Mouse (Mus musculus) frontal cortex, postnatal 14 days (tissue): Measurements from ENCODE around the gene Man2b1.
A peak's percentile ranks its signal among the peaks of the same experiment; 100 is the strongest.
"Not testable (repeated sequence)": the region's sequence is repeated elsewhere in the genome, so short reads cannot be mapped to it uniquely, and the experiment has no call there.

Experiments
- DNase-seq, 2 experiments: peaks; one replicate each; pipeline ENCODE4 v3.0.0; 2022; ENCODE audit warnings: low spot score in 2 of 2

Man2b1 gene

GRCm38 (mm10) chr8:85074167-85074566, 8.9 kb upstream of the Man2b1 start:
- DNase-seq = no peak

GRCm38 (mm10) chr8:85074617-85075016, 8.5 kb upstream of the Man2b1 start:
- DNase-seq = no peak

- DNase-seq = no peak
Measured at GRCm38 (mm10) chr8:85076001-85076400, 7.1 kb upstream of the Man2b1 start.

- peak; percentile 68 to 74 for DNase-seq
Measured at GRCm38 (mm10) chr8:85076993-85077392, 6.1 kb upstream of the Man2b1 start.

- DNase-seq = no peak
Measured at GRCm38 (mm10) chr8:85080214-85080531, 2.9 kb upstream of the Man2b1 start.

GRCm38 (mm10) chr8:85080532-85081215, 2.4 kb upstream of the Man2b1 start, which contains the start of gene Wdr83os:
TSS of gene Wdr83os (plus strand) at chr8:85080740.
- peak in 1 of 2 experiments; percentile 32 for DNase-seq

GRCm38 (mm10) chr8:85081216-85081555, 1.9 kb upstream of the Man2b1 start, which contains the start of gene Wdr83:
TSS of gene Wdr83 (minus strand) at chr8:85081306.
- DNase-seq = no peak

- not testable (repeated sequence) for DNase-seq
Measured at GRCm38 (mm10) chr8:85082169-85082568, 901 bp upstream of the Man2b1 start.

GRCm38 (mm10) chr8:85084633-85085032, 1.6 kb downstream of the Man2b1 start:
- DNase-seq = no peak

- DNase-seq = no peak
Measured at GRCm38 (mm10) chr8:85086238-85086637, 3.2 kb downstream of the Man2b1 start.

- no peak for DNase-seq
Measured at GRCm38 (mm10) chr8:85088771-85089170, 5.7 kb downstream of the Man2b1 start.

GRCm38 (mm10) chr8:85090856-85091255, 7.8 kb downstream of the Man2b1 start:
- DNase-seq = no peak

- no peak for DNase-seq
Measured at GRCm38 (mm10) chr8:85091526-85092090, 8.5 kb downstream of the Man2b1 start.

- DNase-seq = no peak
Measured at GRCm38 (mm10) chr8:85095051-85095450, 12.0 kb downstream of the Man2b1 start.

- no peak for DNase-seq
Measured at GRCm38 (mm10) chr8:85095566-85095965, 12.5 kb downstream of the Man2b1 start.

- DNase-seq = no peak
Measured at GRCm38 (mm10) chr8:85096196-85096595, 13.1 kb downstream of the Man2b1 start.

- no peak for DNase-seq
Measured at GRCm38 (mm10) chr8:85096850-85097249, 13.8 kb downstream of the Man2b1 start.

GRCm38 (mm10) chr8:85100076-85100665, 17.1 kb downstream of the Man2b1 start:
- DNase-seq = no peak

GRCm38 (mm10) chr8:85113241-85113640, 30.2 kb downstream of the Man2b1 start:
- DNase-seq = no peak

GRCm38 (mm10) chr8:85115501-85115900, 32.4 kb downstream of the Man2b1 start:
- DNase-seq = no peak

- no peak for DNase-seq
Measured at GRCm38 (mm10) chr8:85116984-85117383, 33.9 kb downstream of the Man2b1 start.

GRCm38 (mm10) chr8:85119052-85119981, 36.2 kb downstream of the Man2b1 start:
- DNase-seq = peak; percentile 73 to 75
